Mouse (Mus musculus) adrenal gland, adult 8-10 months (tissue): ENCODE results near the gene Mre11a. TPM values are rescaled to one million over a fixed set of nuclear protein-coding genes. Genes with fewer than 3 reads are reported as not detected.

Source experiments
- DNase-seq: peaks from one replicate; pipeline ENCODE4 v3.0.0; 2022
- total RNA-seq, 4 experiments: library from RNA; stranded (reverse); gene quantifications; 2 replicates each; pipeline ENCODE4 v1.2.4; 2022

Mre11a gene
- total RNA-seq, 4 experiments from 2014 or later: 18.8 to 26.9 (median 23.2) TPM

DNA sequence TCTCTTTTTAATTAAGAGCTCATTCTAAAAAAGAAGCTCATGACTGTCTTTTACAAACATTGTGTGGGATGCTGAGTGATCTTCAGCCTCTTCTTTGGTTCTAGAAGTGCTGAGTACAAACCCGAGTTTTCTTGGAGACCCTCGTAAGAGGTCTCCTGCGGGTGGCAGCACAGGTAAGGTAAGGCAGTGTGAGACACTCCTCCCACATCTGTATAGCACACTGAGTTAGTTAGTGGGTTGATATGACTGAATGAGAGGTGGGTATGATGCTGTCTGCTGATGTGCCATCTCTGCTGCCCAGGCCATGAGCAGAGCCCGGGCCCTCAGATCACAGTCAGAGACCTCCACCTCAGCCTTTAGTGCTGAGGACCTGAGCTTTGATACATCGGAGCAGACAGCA is 40.4 kb downstream of the Mre11a start:
- DNase-seq: no peak

DNA sequence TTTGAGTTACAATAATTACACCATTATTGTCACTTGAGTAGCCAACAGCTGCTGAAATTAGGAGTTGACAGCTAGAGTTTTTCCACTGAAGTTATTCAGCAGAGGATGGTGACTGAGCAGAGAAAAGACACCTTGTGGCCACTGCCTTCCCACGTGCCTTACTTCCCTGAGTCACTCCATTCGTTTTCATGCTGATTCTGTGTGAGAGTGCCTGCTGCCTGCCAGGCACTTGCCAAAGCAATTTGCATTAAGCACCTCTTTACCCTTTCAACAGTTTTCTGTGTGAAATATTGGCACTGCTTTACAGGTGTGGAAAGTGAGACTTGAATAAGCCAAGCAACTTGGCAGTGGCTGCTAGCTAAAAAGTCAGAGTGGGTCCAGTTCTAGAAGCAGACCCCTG is 43.4 kb downstream of the Mre11a start:
- no peak for DNase-seq

DNA sequence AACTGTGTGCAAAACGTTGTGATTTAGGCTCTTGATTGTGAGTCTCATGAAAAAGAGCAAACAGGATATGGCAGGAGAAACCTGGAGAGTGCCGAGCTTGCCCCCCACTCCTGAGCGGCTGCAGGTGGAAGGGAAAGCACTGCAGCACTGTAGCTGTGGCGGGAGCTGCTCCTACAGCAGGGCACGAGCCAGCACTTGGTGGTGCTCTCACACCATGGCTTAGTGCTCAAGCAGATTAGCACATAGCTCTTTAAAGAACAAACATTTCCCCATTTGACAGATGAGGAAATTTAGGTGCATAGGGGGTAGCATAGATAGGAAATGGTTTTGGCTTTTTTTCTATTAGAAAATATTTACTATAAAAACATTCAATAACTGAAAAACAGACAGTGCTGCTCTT is 47.6 kb downstream of the Mre11a start:
- DNase-seq: no peak

DNA sequence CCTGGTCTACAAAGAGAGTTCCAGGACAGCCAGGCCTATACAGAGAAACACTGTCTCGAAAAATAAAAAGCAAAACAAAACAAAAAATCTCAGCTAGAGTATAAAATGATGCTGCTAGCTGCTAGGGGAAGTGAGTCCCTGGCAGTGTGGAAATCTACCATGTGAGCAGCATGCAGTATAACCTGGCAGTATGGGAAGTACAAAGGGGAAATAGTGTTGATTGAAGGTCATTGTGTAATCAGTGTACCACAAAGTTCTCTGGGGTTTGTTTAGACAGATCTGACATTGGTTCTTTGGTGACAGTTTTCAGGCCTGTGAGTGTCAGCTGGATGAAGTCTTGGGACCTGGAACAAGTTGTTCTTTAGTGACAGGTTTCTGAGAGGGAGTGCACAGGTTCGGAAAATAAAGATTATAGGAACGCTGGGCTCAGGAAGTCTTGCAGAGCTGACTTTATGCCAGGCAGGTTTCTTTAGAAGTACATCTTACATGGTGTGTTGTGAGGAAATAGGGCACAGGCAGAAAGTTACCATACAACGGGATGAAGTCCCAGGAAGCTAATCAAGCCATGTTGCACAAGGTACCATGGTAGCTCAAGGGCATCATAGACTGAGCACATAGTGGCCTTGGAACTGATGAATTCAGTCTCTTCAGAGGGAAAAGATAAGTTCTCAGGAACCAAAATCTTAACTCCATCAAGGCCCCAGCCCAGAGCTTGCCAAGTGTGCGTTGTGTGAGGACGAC is 51.1 kb downstream of the Mre11a start:
- DNase-seq: peak; percentile 9

DNA sequence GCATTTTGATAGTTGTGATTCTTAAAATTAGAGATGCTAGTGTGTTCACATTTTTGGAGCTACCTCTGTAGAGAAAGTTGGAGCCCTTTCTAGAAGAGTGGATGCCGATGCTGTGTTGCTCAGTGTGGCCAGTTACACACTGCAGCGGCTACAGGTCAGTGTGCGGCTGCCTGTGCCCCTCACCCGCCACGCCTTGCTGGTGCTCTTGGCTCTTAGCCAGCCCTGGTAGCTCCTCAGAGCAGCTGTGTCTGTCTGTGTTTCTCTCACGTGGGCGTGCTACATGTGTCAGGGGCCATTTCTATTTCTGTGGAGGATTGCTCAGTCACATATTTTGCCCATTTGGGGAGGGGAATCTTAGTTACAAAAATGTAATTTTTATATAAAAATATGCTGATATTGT is 55.1 kb downstream of the Mre11a start:
- DNase-seq: no peak

DNA sequence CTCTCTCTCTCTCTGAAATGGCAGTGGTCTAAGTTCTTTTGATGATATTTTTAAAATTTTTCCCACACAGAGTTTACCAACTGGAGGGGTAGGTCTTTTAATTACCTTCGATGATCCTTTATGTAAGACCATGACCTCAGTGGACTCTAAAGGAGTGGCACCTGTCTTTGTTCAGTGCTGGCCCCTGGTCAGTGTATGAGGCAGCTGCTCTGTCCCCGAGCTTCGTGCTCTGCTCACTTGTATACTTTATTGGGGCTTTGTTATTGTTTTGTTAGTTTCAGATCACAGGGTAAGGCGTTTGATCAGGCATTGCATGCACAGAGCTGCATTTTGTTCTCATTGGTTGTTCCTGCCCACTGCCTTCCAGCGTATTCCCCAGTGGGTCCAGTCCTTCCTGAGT is 55.5 kb downstream of the Mre11a start:
- no peak for DNase-seq

DNA sequence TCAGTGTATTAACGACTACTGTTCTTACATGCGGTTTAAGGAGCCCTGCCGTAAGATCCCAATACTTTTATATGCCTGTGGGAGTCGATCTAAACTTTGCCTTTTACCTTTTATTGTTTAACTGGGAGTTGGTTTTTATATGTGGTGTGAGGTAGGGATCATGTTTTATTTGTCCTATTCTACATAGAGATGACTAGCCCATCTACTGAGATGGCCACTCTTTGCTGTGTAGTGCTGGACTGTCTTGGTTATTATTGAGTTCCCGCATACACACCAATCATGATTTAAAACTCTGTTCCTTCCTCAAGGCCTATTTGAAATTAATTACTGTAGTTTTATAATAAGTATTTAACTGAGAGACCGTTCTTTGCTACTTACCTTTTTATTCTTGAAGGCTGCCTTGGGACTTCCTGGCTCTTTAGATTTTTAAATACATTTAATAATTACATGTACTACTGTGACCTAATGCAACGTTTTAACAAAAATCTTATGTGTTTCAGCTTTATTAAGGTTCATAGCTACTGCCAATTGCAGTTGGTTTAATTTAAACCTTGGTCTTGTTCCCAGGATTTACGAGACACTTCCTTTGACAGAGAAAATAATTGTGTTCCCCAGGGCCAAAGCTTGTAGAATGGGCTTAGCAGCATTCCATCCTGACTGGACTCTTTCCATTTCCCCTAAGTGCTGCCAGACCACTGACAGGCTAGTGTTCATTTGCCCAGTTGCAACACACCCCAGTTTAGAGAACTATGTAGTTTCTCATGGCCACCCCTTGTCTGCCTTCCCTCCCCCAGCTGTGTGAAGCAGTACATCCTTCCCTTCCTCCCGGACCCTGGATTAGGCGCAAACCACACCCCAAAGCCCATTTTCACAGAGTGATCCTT is 57.7 kb downstream of the Mre11a start:
- no peak for DNase-seq

DNA sequence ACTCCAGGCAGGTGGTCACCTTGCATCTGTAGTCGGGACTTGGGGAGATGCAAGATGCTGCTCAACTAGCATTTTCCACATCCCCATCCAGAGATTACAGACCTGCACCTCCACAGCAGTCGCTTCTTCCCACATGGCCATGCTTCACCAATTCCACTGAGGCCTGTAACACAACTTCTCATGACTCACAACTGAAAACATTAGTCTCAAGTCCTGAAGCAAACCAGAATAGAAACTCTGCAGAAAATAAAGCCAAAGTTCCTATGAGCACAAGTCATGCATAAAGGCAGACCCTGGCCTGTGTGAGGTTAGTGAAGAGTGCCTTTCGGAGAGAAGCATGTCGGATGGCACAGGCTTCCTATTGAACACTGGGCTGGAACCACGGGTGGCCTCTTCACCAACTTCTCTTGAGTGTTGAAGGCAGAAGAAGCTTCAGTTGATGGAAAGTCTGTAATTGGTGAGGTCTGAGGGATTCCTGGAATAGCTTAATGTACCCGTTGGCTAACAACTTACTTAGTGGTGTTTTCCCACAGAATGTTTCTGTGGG is 58.9 kb downstream of the Mre11a start:
- no peak for DNase-seq

DNA sequence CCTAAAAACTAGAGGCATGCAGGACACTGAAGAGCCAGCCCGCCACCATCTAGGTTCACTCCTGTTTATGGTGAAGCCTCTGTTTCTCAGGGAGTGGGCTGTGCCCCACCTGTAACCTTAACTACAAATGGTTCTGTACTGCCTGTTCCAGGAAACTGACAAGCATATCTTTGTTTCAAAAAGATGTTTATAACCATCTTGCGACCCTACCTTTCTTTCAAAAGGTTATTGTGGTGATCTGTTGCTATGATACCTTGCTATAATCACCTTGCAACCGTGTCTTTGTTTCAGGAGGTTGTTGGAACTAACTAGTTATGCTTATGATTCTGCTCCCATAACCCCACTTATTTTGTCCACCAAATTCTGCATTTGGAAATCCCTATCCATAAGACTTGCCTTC is 59.4 kb downstream of the Mre11a start:
- no peak for DNase-seq

DNA sequence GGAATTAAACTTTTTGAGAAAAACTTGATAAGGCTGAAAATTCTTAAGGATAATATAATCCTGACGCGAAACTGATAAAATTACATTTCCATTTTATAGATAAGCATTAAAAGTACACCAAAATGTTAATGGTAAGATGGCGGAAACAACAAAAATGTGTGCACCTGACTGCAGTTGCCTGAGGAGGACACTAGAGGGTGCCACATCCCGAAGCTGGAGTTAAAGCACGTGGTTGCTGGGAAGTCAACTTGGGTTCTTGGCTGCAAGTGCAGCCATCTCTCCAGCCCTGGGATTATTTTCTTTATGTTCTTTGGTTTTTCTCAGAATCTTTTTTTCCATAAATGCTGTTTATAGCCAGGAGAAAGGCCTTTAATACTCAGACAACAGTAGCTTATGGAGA is 62.0 kb downstream of the Mre11a start:
- DNase-seq: no peak

DNA sequence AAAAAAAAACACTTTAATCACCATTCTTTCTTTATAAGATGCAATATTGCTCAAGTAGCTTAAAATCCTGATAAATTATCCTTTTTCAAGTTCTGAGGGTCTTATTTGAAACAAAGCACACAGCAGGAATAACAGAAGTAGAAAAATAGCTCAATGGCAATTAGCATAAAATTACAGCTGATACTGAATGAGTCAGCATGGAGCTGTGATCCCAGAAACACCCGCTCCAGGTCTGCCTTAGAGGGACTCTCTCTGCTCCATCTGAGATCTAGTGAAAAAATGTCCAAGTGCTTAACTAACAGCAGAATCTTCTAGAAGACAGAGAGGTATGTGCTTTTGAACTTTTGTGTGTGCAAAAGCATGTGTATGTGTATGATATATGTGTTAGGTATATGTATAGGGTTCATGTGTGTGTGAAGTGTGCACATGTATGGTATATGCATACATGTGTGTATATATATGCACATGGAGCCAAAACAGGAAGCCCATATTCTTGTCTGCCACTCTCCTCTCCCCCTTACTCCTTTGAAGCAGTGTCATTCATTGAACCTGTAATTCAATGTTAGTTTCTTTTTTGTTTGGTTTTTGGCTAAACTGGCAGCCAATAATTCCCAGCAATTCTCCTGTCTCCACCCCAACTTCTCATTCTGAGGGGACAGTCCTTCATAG is 63.9 kb downstream of the Mre11a start:
- no peak for DNase-seq

DNA sequence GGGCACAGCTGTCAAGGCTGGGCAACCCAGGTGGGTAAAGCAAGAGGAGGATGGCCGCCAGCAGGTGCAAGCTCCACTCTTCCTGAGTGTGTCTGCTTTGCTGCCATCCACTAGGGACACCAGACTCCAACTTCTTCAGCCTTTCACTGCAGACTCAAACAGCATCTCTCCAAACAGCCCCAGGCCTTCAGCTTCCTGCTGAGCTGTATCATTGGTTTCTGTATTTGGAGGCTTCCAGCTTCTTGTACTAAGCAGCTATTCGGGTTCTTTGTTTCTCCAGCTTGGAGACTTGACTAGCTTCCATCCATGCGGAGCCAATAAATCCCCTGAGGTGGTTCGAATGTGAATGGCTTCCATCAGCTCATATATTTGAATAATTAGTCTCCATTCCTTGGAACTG is 70.1 kb downstream of the Mre11a start:
- DNase-seq: no peak

DNA sequence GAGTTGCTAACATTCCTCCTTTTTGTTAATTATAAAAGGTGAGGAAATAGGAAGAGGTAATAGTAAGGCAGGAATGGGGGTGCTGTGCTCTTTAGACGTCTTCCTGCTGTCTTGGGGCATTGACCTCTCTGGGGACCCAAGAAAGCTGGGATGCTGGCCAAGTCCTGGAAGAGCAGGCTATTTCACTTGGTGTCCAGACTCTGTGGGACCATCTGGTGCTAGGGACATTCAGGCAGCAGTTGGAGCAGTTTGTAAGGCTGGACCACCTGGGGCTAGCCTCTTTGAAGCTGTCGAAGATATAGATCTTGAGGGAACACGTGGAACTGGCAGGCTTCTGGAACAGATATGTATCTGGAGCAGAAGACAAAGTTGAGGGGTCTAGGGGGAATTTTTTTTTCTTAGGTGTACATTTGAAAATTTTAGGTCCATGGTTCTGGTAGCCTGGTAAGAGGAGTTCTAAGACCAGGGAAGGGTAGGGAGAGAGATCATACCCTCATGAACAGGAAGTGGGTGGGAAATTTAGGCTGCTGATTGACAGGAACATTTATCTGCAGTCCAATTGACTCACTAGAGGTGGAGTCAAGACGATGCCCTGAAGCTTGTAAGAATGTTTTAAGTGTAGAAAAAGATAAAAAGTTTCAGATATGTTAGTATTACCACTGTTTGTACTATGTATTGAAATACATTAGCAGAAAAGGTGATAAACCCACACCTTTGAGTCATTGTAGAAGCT is 72.6 kb downstream of the Mre11a start:
- no peak for DNase-seq

DNA sequence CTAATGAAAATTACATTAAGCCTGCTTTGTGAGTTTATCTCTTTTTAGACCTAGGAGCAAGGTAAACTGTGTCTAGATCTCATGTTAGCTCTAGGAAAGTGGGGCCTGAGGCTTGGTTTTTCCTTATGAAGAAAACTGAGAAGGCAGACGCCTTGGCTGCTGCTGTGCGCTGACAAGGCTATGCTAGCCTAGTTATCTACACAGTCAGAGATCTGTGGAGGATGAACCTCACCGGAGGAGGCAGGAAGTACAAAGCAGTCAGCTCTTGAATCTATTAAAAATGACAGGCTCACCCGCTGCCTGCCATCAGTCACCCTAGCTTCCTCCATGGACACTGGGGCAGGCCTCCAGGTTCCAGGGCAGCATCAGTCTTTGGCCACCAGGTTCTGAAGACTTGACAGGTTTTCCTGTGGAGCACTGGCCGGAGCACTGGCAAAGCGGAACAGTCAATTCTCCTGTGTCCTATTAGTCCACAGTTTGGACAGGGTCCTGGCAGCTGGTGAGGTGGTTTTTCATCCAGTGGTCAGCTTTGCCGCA is 73.8 kb downstream of the Mre11a start:
- DNase-seq: no peak

DNA sequence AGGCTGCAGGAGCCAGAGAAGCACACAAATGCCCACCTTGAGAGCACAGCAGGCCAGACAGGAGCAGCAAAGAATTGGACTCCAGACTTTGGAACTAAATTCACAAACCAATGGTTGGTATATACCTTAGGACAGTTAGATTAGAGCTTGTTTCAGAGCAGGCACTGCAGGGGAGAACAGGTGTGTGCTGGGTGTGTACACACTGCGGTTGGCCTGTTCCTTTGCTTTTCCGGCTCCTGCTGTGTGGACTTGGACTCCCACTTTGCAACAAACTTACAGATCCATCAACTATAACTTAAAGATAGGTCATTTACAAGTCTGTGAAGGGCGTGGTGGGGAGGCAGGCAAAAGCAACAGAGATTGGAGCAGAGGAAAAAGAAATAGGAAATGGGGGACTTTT is 74.3 kb downstream of the Mre11a start:
- no peak for DNase-seq

DNA sequence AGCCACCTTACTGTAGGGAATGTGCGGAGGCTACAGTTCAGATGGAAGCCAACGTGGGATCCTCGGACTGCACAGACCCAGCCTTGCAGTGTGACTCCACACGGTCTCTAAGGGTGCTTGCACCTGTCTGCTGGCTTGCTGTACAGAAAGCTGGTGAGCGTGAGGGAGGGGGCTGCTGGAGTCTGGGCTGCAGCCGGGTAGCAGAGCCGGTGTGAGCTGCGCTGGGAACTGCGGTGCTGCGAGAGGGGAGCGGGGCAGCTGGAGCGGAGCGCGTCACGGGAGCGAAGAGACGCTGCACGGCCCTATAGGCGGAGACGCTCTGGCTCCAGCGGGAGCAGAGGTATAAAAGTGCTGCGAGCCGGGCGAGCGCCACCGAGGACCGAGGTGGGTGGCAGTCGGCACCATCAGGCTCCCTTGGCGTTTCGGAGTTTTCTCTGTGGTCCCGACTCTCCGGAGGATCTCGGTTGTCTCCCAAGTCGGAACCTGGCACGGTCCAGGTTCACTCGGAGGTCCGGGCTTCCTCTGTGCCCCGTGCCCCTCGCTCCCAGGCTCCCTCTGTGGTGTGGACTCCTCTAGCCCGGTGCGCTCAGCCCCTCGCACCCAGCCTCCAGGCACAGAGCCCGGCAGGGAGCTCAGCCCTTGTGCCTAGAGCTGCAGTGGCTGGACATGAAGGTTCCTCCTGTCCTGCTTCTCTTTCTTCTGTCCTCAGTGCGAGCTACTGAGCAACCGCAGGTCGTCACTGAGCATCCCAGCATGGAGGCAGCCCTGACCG is 75.6 kb downstream of the Mre11a start, which contains the start of gene Gpr83:
Gene Gpr83 (plus strand): TSS at position 343 of the 772 bp plus-strand sequence.
- DNase-seq: no peak

DNA sequence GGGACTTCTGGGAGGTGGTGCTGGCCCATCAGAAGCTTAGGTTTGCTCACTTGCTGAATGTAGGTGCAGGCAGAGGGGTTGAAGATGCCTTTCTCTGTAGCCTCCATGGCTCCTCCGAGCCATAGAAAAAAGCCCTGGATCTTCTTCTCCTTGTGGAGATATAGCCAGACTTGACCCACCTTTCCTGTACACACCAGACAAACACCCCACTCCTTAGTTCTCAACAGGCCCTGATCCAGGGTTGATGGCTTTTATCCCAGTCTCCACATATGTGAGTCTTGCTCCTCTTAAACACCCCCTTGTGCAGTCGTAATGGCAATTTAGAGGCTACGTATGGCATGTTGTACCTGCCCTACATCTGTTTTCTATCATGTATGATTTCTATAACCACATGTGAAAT is 78.7 kb downstream of the Mre11a start:
- no peak for DNase-seq

DNA sequence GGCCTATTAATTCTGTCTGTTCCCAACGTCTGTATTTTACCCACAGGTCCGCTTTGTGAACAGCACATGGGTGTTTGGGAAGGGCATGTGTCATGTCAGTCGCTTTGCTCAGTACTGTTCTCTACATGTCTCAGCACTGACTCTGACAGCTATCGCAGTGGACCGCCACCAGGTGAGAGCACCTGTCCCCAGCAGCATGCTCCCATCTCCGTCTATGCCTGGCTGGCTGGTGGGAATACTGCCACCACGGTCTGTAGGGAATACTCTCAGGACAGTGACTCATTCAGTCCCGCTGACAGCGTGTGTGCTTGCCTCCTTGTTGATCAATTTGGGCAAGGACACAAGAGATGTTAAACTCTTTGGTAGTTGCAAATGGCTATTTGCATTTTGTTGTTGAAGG is 80.3 kb downstream of the Mre11a start:
- DNase-seq: no peak

DNA sequence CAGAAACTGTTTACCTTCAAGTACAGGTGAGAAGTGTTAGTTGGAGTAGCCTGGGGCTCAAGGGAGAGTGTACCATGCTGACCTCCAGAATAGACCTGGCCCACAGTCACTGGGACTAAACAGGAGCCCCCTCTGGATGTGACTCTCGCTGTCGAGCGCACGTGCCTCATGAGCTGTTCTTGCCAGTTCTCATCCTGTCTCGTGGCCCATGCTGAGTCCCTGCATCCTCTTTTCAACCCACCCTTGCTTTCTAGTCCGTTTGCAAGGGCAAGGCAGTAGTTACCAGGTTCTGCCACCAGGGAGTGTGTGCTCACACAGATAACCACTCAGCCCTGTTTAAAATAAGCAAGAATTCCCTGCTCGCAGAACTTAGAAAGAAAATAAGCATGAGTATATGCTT is 82.5 kb downstream of the Mre11a start:
- no peak for DNase-seq

DNA sequence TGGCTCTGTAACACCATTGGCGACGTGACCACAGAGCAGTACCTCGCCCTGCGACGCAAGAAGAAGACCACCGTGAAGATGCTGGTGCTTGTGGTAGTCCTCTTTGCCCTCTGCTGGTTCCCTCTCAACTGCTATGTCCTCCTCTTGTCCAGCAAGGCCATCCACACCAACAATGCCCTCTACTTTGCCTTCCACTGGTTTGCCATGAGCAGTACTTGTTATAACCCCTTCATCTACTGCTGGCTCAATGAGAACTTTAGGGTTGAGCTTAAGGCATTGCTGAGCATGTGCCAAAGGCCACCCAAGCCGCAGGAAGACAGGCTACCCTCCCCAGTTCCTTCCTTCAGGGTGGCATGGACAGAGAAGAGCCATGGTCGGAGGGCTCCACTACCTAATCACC is 83.9 kb downstream of the Mre11a start:
- DNase-seq: no peak

DNA sequence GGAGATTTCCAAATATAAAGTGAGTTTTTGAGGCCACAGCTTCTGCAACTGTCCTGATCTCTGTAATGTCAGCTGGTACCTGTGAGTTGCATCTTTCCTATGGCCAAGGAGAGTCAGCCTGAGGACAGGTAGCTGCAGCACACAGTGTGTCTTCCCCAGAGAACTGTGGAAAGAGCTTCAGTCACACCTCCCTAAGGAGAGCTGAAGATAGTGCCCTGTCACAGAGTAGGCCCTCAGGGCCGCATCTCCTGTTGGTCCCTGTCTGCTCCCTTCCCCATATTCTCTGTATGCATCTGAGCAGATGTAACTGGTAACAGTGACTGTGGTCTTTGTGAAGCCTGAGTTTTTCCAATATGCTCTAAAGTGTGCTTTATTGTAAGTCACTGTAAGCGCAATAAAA is 85.9 kb downstream of the Mre11a start:
- no peak for DNase-seq
